Mouse (Mus musculus): Measurements from ENCODE around the gene Jun.

Jun gene

GRCm38 (mm10) chr4:95025847-95026600 is 26.0 kb downstream of the Jun start:
- no peak for DNase-seq (ENCODE audit: low spot score)

GRCm38 (mm10) chr4:95023350-95023953 is 28.6 kb downstream of the Jun start:
- DNase-seq (ENCODE audit: low spot score), result no peak

GRCm38 (mm10) chr4:95021649-95022637 is 30.1 kb downstream of the Jun start:
- DNase-seq (ENCODE audit: low spot score), result no peak

- DNase-seq (ENCODE audit: low spot score), result no peak
These were observed 31.8 kb downstream of the Jun start for GRCm38 (mm10) chr4:95020201-95020600.

GRCm38 (mm10) chr4:95018221-95018620 is 33.8 kb downstream of the Jun start:
- DNase-seq (ENCODE audit: low spot score), result no peak

GRCm38 (mm10) chr4:95012706-95013105 is 39.3 kb downstream of the Jun start:
- no peak for DNase-seq (ENCODE audit: low spot score)

- no peak for DNase-seq (ENCODE audit: low spot score)
These were observed 39.8 kb downstream of the Jun start for GRCm38 (mm10) chr4:95012256-95012655.

GRCm38 (mm10) chr4:95008175-95009057 is 43.6 kb downstream of the Jun start:
- DNase-seq (ENCODE audit: low spot score), result peak; percentile 81

- no peak for DNase-seq (ENCODE audit: low spot score)
These were observed 44.3 kb downstream of the Jun start for GRCm38 (mm10) chr4:95007759-95008158.

GRCm38 (mm10) chr4:95005251-95005830 is 46.7 kb downstream of the Jun start:
- no peak for DNase-seq (ENCODE audit: low spot score)

GRCm38 (mm10) chr4:95001043-95001775 is 50.8 kb downstream of the Jun start:
- DNase-seq (ENCODE audit: low spot score), result no peak

GRCm38 (mm10) chr4:95000147-95000546 is 51.9 kb downstream of the Jun start:
- DNase-seq (ENCODE audit: low spot score), result no peak

- peak; percentile 16 for DNase-seq (ENCODE audit: low spot score)
These were observed 52.8 kb downstream of the Jun start for GRCm38 (mm10) chr4:94999249-94999648.

All from embryo, embryonic 10 days (tissue).